In genomic region chr2:122569439-122569838, GRCm38 (mm10) we compare ENCODE assay signal across 9 mouse cellular contexts. TPM values are rescaled to one million over a fixed set of nuclear protein-coding genes. Genes with fewer than 3 reads are reported as not detected.
DNase-seq lines count a peak whose midpoint lies in the region; ATAC-seq lines count a peak whose summit lies in the region.
"Had no signal": no experiment of that assay in that cellular context is flagged by ENCODE, and none has a peak within 500 bp of the region (broad histone marks: within the 10 kb centered on the region; RNA-seq: fewer than 3 reads in every experiment).

No protein-coding gene starts in this region.

- H3K27ac ChIP-seq in limb, embryonic 13.5 days, result no peak overlapping the region
- no peak overlapping the region for H3K27ac ChIP-seq in neural tube, embryonic 11.5 days (ENCODE audit: low read depth, low read length)
- H3K27ac ChIP-seq: heart, embryonic 13.5 days had no signal

- no peak overlapping the region for H3K9ac ChIP-seq in limb, embryonic 13.5 days
- H3K9ac ChIP-seq in neural tube, embryonic 11.5 days (ENCODE audit: low read length), result no peak overlapping the region
- H3K9ac ChIP-seq: heart, embryonic 13.5 days had no signal

- H3K4me1 ChIP-seq in limb, embryonic 13.5 days, result no peaks in the 10 kb centered on the region
- H3K4me1 ChIP-seq in neural tube, embryonic 11.5 days (ENCODE audit: control insufficient read depth, insufficient read depth, low read length), result no peaks in the 10 kb centered on the region
- H3K4me1 ChIP-seq: heart, embryonic 13.5 days had no signal

- H3K9me3 ChIP-seq in limb, embryonic 13.5 days, result no peaks in the 10 kb centered on the region
- H3K9me3 ChIP-seq in neural tube, embryonic 11.5 days (ENCODE audit: control insufficient read depth, low read length), result no peaks in the 10 kb centered on the region
- H3K9me3 ChIP-seq: heart, embryonic 13.5 days had no signal

- no peaks in the 10 kb centered on the region for H3K27me3 ChIP-seq in limb, embryonic 13.5 days
- no peaks in the 10 kb centered on the region for H3K27me3 ChIP-seq in neural tube, embryonic 11.5 days (ENCODE audit: control insufficient read depth, insufficient read depth, low read length)

- H3K4me3 ChIP-seq in limb, embryonic 13.5 days, result no peak overlapping the region
- H3K4me3 ChIP-seq in neural tube, embryonic 11.5 days (ENCODE audit: low read depth, low read length), result no peak overlapping the region
- H3K4me3 ChIP-seq: heart, embryonic 13.5 days had no signal

- peak; percentile 16 to 57 for DNase-seq in urinary bladder, adult 18-20 months (ENCODE audit: low spot score in 2 of 2)
- DNase-seq in urinary bladder, adult 2 months (ENCODE audit: low spot score), result no peak
- DNase-seq in adrenal gland, postnatal 10 days, result peak; percentile 81
- peak; percentile 61 for DNase-seq in embryo, embryonic 10.5 days (ENCODE audit: low spot score)
- DNase-seq in neural tube, embryonic 11.5 days (ENCODE audit: low spot score), result peak; percentile 66
- DNase-seq in thymus, postnatal 4 days, result peak; percentile 86

- H3K4me2 ChIP-seq in limb, embryonic 13.5 days (replicated peaks), result no peak overlapping the region
- no peak overlapping the region for H3K4me2 ChIP-seq in neural tube, embryonic 11.5 days (ENCODE audit: low read depth)
- H3K4me2 ChIP-seq: heart, embryonic 13.5 days had no signal

- no peaks in the 10 kb centered on the region for H3K36me3 ChIP-seq in limb, embryonic 13.5 days
- H3K36me3 ChIP-seq in neural tube, embryonic 11.5 days (ENCODE audit: control insufficient read depth, insufficient read depth, low read length), result no peaks in the 10 kb centered on the region
- H3K36me3 ChIP-seq: heart, embryonic 13.5 days had no signal

- ATAC-seq in hematopoietic stem cell, adult 5-6 weeks (replicated peaks in 1 of 2; ENCODE audit: insufficient read depth in 1 of 2, low FRiP score in 2 of 2, low TSS enrichment in 1 of 2, low read depth in 1 of 2, poor library complexity in 2 of 2, severe bottlenecking in 2 of 2), result peak; percentile 84 to 86; a peak in 3 of 4 replicates
- ATAC-seq in limb, embryonic 13.5 days (ENCODE audit: low FRiP score, low read depth), result peak; percentile 51; the same call in 1 of the 2 replicates
- no peak for ATAC-seq in neural tube, embryonic 11.5 days (ENCODE audit: insufficient read depth, low FRiP score, low TSS enrichment)

- 10% methylated on average over 3 of the region's 3 CpGs for WGBS in limb, embryonic 13.5 days
- WGBS in neural tube, embryonic 11.5 days, result 23% methylated on average over 3 of the region's 3 CpGs

RNA-seq across cellular contexts. Expression of gene Gatm, which starts 41.7 kb away (rescaled TPM):
- 17.8 and 17.9 TPM in 2 replicates for polyA plus RNA-seq in urinary bladder, adult 2 months (2012; rRNA removed)
- 10 to 100 TPM; 12.5 to 16.5 TPM for total RNA-seq in adrenal gland, postnatal 10 days (2021)
- 26.8 and 40.8 TPM in 2 replicates for total RNA-seq in hematopoietic stem cell, adult 5-6 weeks (2017)
- 35.1 and 38.7 TPM in 2 replicates for polyA plus RNA-seq in limb, embryonic 13.5 days (2015; fragmentation: Nextera tagmentation; extraction: Ambion mirVana)
- 18.8 and 21.9 TPM in 2 replicates for polyA plus RNA-seq in neural tube, embryonic 11.5 days (2014; fragmentation: Nextera tagmentation; extraction: Ambion mirVana)
